Mouse (Mus musculus): ENCODE results near the gene Olfr476. TPM values are rescaled to one million over a fixed set of nuclear protein-coding genes. Genes with fewer than 3 reads are reported as not detected.
"Not testable (repeated sequence)": the region's sequence is repeated elsewhere in the genome, so short reads cannot be mapped to it uniquely, and the experiment has no call there.

The Olfr476 gene
- polyA plus RNA-seq (2012; rRNA removed), result not detected in 2 replicates

- DNase-seq (ENCODE audit: low spot score), result no peak
Observed at GRCm38 (mm10) chr7:107964503-107964902, at the start of gene Olfr476. Gene Olfr476, plus strand, starts transcription at chr7:107964803.

- DNase-seq (ENCODE audit: low spot score), result no peak
Observed at GRCm38 (mm10) chr7:107930146-107930545, 34.5 kb upstream of the Olfr476 start, which contains the start of gene Olfr473. Gene Olfr473, plus strand, starts transcription at chr7:107930446.

GRCm38 (mm10) chr7:107952539-107952938 lies 12.1 kb upstream of the Olfr476 start:
- not testable (repeated sequence) for DNase-seq (ENCODE audit: low spot score)

DNA sequence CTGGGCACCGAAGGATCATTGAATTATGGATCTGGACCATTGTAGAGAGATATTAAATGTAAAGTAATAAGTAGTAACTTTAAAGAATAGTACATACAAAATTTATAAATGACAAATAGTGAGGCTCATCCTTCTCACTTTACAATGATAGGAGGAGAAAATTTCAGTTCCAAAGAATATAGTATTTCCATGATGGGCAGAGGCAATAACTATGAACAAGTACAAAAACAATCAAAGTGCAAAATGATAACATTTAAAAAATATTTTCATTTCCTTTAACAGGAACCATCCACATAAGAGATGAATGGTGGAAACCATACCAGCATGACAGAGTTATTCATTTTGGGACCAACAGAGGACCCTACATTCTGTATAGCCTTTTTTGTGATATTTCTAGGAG lies 10.3 kb upstream of the Olfr476 start, which contains the start of gene Olfr474:
Gene Olfr474, plus strand, starts transcription at position 301 of the 400 bp plus-strand sequence.
- no peak for DNase-seq (ENCODE audit: low spot score)

- no peak for DNase-seq (ENCODE audit: low spot score)
Observed at GRCm38 (mm10) chr7:107986393-107986792, 21.8 kb downstream of the Olfr476 start, which contains the start of gene Olfr477. Gene Olfr477, plus strand, starts transcription at chr7:107986693.

- not testable (repeated sequence) for DNase-seq (ENCODE audit: low spot score)
Observed at GRCm38 (mm10) chr7:108014256-108014655, 49.7 kb downstream of the Olfr476 start.

Other genes with a start within 250 kb of the Olfr476 start
- gene Cyb5r2, start 206.8 kb upstream of the Olfr476 start, polyA plus RNA-seq (2012; rRNA removed), result 0.13 TPM in 1 of 2 replicates, not detected in the other
- not detected in 2 replicates for gene Ovch2, start 163.6 kb upstream of the Olfr476 start, polyA plus RNA-seq (2012; rRNA removed)
- not detected in 2 replicates for gene Olfr467, start 152.5 kb upstream of the Olfr476 start, polyA plus RNA-seq (2012; rRNA removed)
- gene Olfr469, start 139.3 kb upstream of the Olfr476 start, polyA plus RNA-seq (2012; rRNA removed), result not detected in 2 replicates
- gene Olfr470, start 117.3 kb upstream of the Olfr476 start, polyA plus RNA-seq (2012; rRNA removed), result not detected in 2 replicates
- not detected in 2 replicates for gene Olfr472, start 66.9 kb upstream of the Olfr476 start, polyA plus RNA-seq (2012; rRNA removed)
- not detected in 2 replicates for gene Olfr473, start 34.4 kb upstream of the Olfr476 start, polyA plus RNA-seq (2012; rRNA removed)
- gene Olfr474, start 10.2 kb upstream of the Olfr476 start, polyA plus RNA-seq (2012; rRNA removed), result not detected in 2 replicates
- not detected in 2 replicates for gene Olfr477, start 21.9 kb downstream of the Olfr476 start, polyA plus RNA-seq (2012; rRNA removed)
- gene Olfr478, start 69.2 kb downstream of the Olfr476 start, polyA plus RNA-seq (2012; rRNA removed), result not detected in 2 replicates
- gene Olfr479, start 85.9 kb downstream of the Olfr476 start, polyA plus RNA-seq (2012; rRNA removed), result not detected in 2 replicates
- gene Olfr480, start 102.5 kb downstream of the Olfr476 start, polyA plus RNA-seq (2012; rRNA removed), result not detected in 2 replicates
- not detected in 2 replicates for gene Olfr481, start 115.1 kb downstream of the Olfr476 start, polyA plus RNA-seq (2012; rRNA removed)
- 0.06 and 0.07 TPM in 2 replicates for gene Olfr482, start 132.8 kb downstream of the Olfr476 start, polyA plus RNA-seq (2012; rRNA removed)
- gene Olfr483, start 136.0 kb downstream of the Olfr476 start, polyA plus RNA-seq (2012; rRNA removed), result not detected in 2 replicates
- not detected in 2 replicates for gene Olfr484, start 162.6 kb downstream of the Olfr476 start, polyA plus RNA-seq (2012; rRNA removed)
- not detected in 2 replicates for gene Olfr485, start 195.1 kb downstream of the Olfr476 start, polyA plus RNA-seq (2012; rRNA removed)
- not detected in 2 replicates for gene Olfr486, start 207.9 kb downstream of the Olfr476 start, polyA plus RNA-seq (2012; rRNA removed)
- not detected in 2 replicates for gene Olfr487, start 249.8 kb downstream of the Olfr476 start, polyA plus RNA-seq (2012; rRNA removed)

All from urinary bladder, adult 2 months (tissue).